Mouse (Mus musculus) heart, adult 9 months (tissue): ENCODE data around the gene Smo.

Experiments used
- DNase-seq, 2 experiments: peaks; one replicate each; pipeline ENCODE4 v3.0.0; 2022; ENCODE audit warnings: low spot score in 2 of 2

The Smo gene

DNA sequence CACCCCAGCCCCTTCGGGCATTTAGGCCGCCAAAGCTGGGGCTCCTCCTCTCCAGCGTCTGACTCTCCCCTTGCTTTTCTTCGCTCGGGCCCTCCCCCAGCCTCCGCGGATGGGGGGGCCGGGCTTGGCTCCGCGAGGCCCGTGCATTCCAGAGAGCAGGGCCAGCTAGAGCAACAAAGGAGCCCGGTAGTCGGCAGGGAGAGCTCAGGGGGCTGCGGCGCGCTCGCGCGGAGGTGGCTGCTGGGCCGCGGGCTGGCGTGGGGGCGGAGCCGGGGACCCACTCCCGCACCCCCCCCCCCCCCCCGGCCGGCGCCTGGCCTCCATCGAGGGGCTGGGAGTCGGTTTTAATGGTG, at the start of gene Smo:
Gene Smo, plus strand, starts transcription at position 168 of the 353 bp plus-strand sequence.
- peak; percentile 72 to 83 for DNase-seq

DNA sequence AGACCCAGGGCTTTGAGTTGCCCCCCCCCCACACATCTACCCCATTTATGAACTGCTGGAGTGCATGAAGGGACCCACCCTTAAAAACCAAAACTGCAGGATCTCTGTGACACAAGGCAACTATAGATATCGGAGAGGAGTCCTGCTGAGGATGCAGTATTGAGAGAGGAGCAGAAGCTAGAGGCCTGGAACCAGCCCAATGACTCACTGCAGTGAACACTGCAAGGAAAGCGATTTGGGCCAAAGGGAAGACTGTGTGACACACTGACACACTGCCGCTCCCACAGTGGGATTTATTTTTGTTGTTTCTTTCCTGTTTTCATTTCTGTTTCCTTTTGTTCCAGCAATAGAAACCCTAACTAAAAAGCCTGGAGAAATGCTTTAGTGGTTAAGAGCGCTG, 49.4 kb upstream of the Smo start:
- DNase-seq = no peak

DNA sequence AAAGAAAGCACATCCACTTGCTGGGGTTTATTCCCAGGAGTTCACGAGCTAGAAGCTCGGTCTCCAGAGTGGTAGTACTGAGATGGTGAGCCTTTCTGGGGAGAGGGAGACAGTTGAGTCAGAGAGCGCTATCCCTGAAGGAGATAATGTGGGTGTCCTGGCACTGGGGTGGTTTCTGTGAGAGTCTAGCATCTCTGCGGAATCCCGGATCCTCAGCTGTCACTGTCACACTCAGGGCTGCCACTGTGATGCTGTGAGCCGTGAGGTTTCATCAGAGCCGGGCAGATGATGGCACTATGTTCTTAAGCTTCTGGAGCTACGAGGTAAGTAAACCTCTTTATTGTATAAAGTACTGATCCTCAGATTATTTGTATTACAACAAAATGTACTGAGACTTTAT, 45.8 kb upstream of the Smo start:
- DNase-seq = no peak

- DNase-seq = peak; percentile 91 to 93
Observed at GRCm38 (mm10) chr6:29693953-29694352, 41.4 kb upstream of the Smo start, which contains the start of gene Tspan33. TSS of gene Tspan33 (plus strand) at chr6:29694222.

GRCm38 (mm10) chr6:29694375-29695289, 40.7 kb upstream of the Smo start:
- DNase-seq = no peak

DNA sequence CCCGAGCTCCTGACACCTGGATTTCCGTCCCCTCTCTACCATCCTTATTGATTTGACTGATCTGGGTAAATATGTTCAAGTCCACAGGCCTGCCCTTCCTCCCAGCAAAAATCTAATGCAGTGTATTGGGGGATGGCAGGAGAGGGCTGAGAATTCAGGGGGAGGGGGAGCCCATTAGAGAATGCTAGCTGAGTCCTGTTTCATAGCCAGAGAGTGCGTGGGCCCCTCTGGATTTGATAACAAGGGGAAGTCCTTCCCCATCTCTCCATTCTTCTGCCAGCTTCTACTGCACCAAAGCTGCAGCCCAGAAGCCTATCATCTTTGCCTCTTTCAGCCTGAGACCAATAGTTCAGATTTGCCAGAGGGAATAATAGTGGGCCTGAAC, 40.0 kb upstream of the Smo start:
- no peak for DNase-seq

DNA sequence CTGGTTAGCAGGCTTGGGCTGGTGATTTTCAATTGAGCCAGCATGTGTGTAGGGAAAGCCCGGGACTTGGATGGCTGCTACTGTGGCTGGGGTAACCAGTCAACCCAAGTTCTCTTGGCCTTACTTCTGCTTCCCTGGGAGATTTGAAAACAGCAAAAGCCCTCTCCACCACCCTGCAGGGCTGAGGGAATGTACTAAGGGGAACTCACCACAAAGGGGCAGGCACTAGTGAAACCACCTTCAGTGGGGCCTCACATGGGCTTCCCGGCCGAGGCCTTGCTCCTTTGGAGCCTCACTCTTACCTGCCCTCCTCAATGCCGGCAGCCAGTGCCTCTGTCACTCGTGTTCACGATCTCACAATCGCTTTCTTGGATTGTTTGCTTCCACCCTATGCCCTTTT, 39.3 kb upstream of the Smo start:
- no peak for DNase-seq

DNA sequence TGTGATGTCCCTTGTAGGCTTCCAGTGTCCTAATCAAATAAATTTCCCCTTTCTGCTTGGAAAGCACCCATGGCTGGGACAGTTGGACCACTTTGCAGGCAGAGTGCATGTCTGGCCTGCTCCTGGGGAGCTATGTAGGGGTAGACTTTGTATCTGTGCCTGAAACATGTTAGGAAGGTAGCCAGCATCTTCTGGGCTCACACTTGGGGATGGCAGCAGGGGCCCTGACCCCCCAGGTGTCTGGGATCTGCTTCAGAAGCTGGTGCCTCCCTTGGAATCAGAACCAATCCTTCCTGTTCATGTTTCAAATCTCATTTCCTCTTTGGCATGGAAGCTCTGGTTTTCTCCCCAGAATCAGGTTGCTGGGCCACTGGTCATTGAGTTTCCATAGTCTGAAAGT, 38.2 kb upstream of the Smo start:
- DNase-seq = no peak

GRCm38 (mm10) chr6:29697548-29697947, 37.8 kb upstream of the Smo start:
- DNase-seq = no peak

- DNase-seq = no peak
Observed at GRCm38 (mm10) chr6:29699085-29699745, 36.1 kb upstream of the Smo start.

- no peak for DNase-seq
Observed at GRCm38 (mm10) chr6:29701051-29701450, 34.3 kb upstream of the Smo start.

DNA sequence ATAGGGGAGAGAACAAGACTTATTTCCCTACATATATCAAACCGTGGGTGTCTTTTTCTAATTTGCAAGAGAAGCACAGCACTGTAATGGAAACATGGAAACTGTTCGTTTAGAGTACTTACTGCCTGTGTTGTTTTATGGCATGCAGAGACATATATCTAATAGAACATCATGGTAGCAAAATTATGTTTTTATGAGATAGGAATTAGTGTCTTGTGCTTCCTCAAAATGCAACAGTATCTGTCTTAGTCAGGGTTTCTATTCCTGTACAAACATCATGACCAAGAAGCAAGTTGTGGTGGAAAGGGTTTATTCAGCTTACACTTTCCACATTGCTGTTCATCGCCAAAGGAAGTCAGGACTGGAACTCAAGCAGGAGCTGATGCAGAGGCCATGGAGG, 33.2 kb upstream of the Smo start:
- no peak for DNase-seq

- no peak for DNase-seq
Observed at GRCm38 (mm10) chr6:29704143-29704542, 31.2 kb upstream of the Smo start.

- no peak for DNase-seq
Observed at GRCm38 (mm10) chr6:29707902-29708301, 27.4 kb upstream of the Smo start.

GRCm38 (mm10) chr6:29711318-29711717, 24.0 kb upstream of the Smo start:
- no peak for DNase-seq

DNA sequence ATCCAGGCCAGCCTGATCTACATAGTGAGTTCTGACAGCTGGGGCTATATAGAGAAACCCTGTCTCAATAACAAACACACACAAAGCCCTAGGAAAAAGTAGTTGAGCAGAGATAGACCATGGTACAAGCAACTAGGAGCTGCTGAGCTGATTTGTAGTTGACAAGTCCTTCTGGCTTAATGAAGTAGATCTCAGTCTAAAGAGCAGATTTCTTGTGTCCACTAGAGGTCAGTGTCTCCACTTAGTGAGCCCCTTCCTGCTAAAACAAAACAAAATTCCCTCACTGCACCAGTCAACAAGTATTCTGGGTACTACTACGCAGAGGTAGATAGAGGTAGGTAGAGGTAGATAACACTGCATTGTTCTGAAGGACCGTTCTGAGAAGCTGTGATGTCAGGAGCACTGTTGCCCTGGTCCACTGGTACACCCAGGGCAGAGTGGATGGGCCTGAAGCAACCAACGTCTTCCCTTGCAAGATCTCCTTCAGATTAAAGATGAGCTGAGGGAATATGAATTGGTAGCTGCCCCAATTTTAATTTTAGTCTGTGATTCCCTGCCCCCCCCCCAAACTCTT, 23.2 kb upstream of the Smo start:
- DNase-seq = peak in 1 of 2 experiments; percentile 48

DNA sequence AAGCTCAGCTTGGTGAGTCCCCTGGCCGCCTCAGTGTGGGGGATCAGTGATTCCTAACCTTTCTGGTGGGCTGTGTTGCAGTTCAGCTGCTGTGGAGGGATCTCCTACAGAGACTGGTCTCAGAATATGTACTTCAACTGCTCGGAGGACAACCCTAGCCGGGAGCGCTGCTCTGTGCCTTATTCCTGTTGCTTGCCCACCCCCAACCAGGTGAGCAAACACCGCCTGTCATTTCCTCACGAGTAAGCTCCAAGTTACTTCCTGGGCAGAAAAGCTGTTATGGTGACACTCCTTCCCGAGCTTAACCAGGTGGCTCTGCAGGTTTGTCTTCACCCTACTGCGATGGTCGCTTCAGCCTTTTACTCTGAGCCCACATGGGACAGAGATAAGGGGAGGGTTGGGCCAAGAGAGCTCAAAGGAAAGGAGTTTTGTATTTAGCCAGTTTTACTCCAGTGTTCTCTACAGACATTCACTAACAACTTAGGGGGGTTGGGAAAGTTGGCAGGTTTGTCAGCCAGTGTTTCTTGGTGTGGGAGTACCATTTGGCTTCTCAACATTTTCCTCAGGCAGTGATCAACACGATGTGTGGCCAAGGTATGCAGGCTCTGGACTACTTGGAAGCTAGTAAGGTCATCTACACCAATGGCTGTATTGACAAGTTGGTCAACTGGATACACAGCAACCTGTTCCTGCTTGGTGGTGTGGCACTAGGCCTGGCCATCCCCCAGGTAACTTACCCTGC, 18.5 kb upstream of the Smo start:
- DNase-seq = no peak

DNA sequence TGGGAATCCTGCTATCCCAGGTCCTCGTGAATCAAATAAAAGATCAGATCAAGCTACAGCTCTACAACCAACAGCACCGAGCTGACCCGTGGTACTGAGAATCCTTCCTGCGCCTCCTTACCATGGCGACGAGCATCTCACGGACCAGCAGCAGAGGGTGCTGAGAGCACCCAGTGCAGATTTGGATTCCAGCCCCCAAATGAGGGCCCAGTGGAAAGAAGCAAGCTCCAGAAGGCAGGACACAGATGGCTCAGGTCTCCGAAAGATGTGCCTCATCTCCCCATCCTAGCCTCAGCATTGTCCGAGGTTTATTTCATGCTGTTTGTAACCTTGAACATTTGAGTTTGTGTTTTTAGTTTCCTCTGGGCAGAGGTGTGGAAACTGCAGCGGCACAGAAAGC, 17.8 kb upstream of the Smo start:
- DNase-seq = no peak

- DNase-seq = peak in 1 of 2 experiments; percentile 19
Observed at GRCm38 (mm10) chr6:29717952-29718521, 17.3 kb upstream of the Smo start.

GRCm38 (mm10) chr6:29718894-29719329, 16.4 kb upstream of the Smo start:
- peak; percentile 25 to 39 for DNase-seq

GRCm38 (mm10) chr6:29721890-29722289, 13.4 kb upstream of the Smo start:
- no peak for DNase-seq
